Mouse (Mus musculus): ENCODE results near the gene Cntrob. TPM values are rescaled to one million over a fixed set of nuclear protein-coding genes. Genes with fewer than 3 reads are reported as not detected.

The Cntrob gene
- total and polyA plus RNA-seq, 2 experiments from 2014 or later: 13.0 to 35.7 TPM

GRCm38 (mm10) chr11:69275650-69276049 lies 47.9 kb downstream of the Cntrob start:
- Histone ChIP-seq H3K4me2 (ENCODE audit: low read depth) (no peak overlapping the region), H3K9ac (no peak overlapping the region), H3K4me1 (ENCODE audit: insufficient read depth) (no peaks in the 10 kb centered on the region), H3K27ac (ENCODE audit: low read depth, low read length) (no peak overlapping the region), H3K27me3 (ENCODE audit: insufficient read depth, low read length) (no peaks in the 10 kb centered on the region), H3K4me3 (ENCODE audit: low read depth, low read length) (no peak overlapping the region), H3K9me3 (ENCODE audit: low read length) (no peaks in the 10 kb centered on the region), H3K36me3 (ENCODE audit: insufficient read depth) (no peaks in the 10 kb centered on the region)
- no peak for TF ChIP-seq CTCF (IDR thresholded peaks at IDR 0.05; ENCODE audit: low read depth)
- DNase-seq (no peak), ATAC-seq (no peak)
- 84% methylated on average over 6 of the region's 6 CpGs for WGBS

- Histone ChIP-seq H3K27me3 (ENCODE audit: insufficient read depth, low read length) (no peaks in the 10 kb centered on the region), H3K4me3 (ENCODE audit: low read depth, low read length) (no peak overlapping the region), H3K9me3 (ENCODE audit: low read length) (no peaks in the 10 kb centered on the region), H3K27ac (ENCODE audit: low read depth, low read length) (no peak overlapping the region), H3K36me3 (ENCODE audit: insufficient read depth) (no peaks in the 10 kb centered on the region), H3K9ac (no peak overlapping the region), H3K4me2 (ENCODE audit: low read depth) (no peak overlapping the region), H3K4me1 (ENCODE audit: insufficient read depth) (no peaks in the 10 kb centered on the region)
- peak; percentile 84 for TF ChIP-seq CTCF (IDR thresholded peaks at IDR 0.05; ENCODE audit: low read depth)
- ATAC-seq (no peak), DNase-seq (peak; percentile 84)
- WGBS: 34% methylated on average over 16 of the region's 16 CpGs
Observed at GRCm38 (mm10) chr11:69272122-69272740, 51.3 kb downstream of the Cntrob start.

GRCm38 (mm10) chr11:69269575-69269974 lies 54.0 kb downstream of the Cntrob start:
- peak; percentile 75 for TF ChIP-seq CTCF (IDR thresholded peaks at IDR 0.05; ENCODE audit: low read depth)
- 17% methylated on average over 13 of the region's 13 CpGs for WGBS
- no peak for ATAC-seq

GRCm38 (mm10) chr11:69268100-69268499 lies 55.5 kb downstream of the Cntrob start:
- no peak overlapping the region for H3K27ac ChIP-seq (ENCODE audit: low read depth, low read length)
- no peak for ATAC-seq
- H3K36me3 ChIP-seq (ENCODE audit: insufficient read depth): no peaks in the 10 kb centered on the region
- H3K9me3 ChIP-seq (ENCODE audit: low read length): no peaks in the 10 kb centered on the region
- H3K4me3 ChIP-seq (ENCODE audit: low read depth, low read length): no peak overlapping the region
- H3K9ac ChIP-seq: no peak overlapping the region
- no peak overlapping the region for H3K4me2 ChIP-seq (ENCODE audit: low read depth)
- H3K4me1 ChIP-seq (ENCODE audit: insufficient read depth): peaks cover 5% of the 10 kb centered on the region; the same call in 1 of the 2 replicates
- 82% methylated on average over 13 of the region's 13 CpGs for WGBS
- H3K27me3 ChIP-seq (ENCODE audit: insufficient read depth, low read length): no peaks in the 10 kb centered on the region
- TF ChIP-seq CTCF (IDR thresholded peaks at IDR 0.05; ENCODE audit: low read depth): no peak
- no peak for DNase-seq

More at GRCm38 (mm10) chr11:69269575-69269974, 54.0 kb downstream of the Cntrob start:
- Histone ChIP-seq H3K4me3 (ENCODE audit: low read depth, low read length) (no peak overlapping the region), H3K36me3 (ENCODE audit: insufficient read depth) (no peaks in the 10 kb centered on the region), H3K4me2 (ENCODE audit: low read depth) (no peak overlapping the region), H3K27me3 (ENCODE audit: insufficient read depth, low read length) (no peaks in the 10 kb centered on the region), H3K27ac (ENCODE audit: low read depth, low read length) (no peak overlapping the region), H3K9me3 (ENCODE audit: low read length) (no peaks in the 10 kb centered on the region), H3K9ac (no peak overlapping the region), H3K4me1 (ENCODE audit: insufficient read depth) (peaks cover 5% of the 10 kb centered on the region; the same call in 1 of the 2 replicates)
- peak; percentile 79 for DNase-seq

- no peak overlapping the region for H3K9ac ChIP-seq
- no peak overlapping the region for H3K27ac ChIP-seq (ENCODE audit: low read depth, low read length)
- no peak for ATAC-seq
- no peaks in the 10 kb centered on the region for H3K9me3 ChIP-seq (ENCODE audit: low read length)
- H3K4me3 ChIP-seq (ENCODE audit: low read depth, low read length): no peak overlapping the region
- no peak overlapping the region for H3K4me2 ChIP-seq (ENCODE audit: low read depth)
- no peaks in the 10 kb centered on the region for H3K27me3 ChIP-seq (ENCODE audit: insufficient read depth, low read length)
- peak; percentile 59 for TF ChIP-seq CTCF (IDR thresholded peaks at IDR 0.05; ENCODE audit: low read depth)
- H3K4me1 ChIP-seq (ENCODE audit: insufficient read depth): peaks cover 5% of the 10 kb centered on the region; the same call in 1 of the 2 replicates
- 26% methylated on average over 7 of the region's 7 CpGs for WGBS
- no peaks in the 10 kb centered on the region for H3K36me3 ChIP-seq (ENCODE audit: insufficient read depth)
- DNase-seq: peak; percentile 45
Observed at GRCm38 (mm10) chr11:69267341-69267740, 56.2 kb downstream of the Cntrob start.

- Histone ChIP-seq H3K9me3 (ENCODE audit: low read length) (no peaks in the 10 kb centered on the region), H3K4me2 (ENCODE audit: low read depth) (peak overlapping the region; percentile 40), H3K27me3 (ENCODE audit: insufficient read depth, low read length) (no peaks in the 10 kb centered on the region), H3K4me1 (ENCODE audit: insufficient read depth) (peaks cover 5% of the 10 kb centered on the region; the same call in 1 of the 2 replicates), H3K36me3 (ENCODE audit: insufficient read depth) (no peaks in the 10 kb centered on the region), H3K27ac (ENCODE audit: low read depth, low read length) (peak overlapping the region; percentile 82), H3K4me3 (ENCODE audit: low read depth, low read length) (0 out of 2 replicates have a peak overlapping the region, but pooled peaks have one; percentile 11), H3K9ac (peak overlapping the region; percentile 44)
- DNase-seq (peak; percentile 90), ATAC-seq (peak; percentile 98)
- 12% methylated on average over 10 of the region's 10 CpGs for WGBS
- no peak; the same call in 1 of the 2 replicates for TF ChIP-seq CTCF (IDR thresholded peaks at IDR 0.05; ENCODE audit: low read depth)
Observed at GRCm38 (mm10) chr11:69266253-69266652, 57.3 kb downstream of the Cntrob start.

GRCm38 (mm10) chr11:69265410-69265809 lies 58.2 kb downstream of the Cntrob start:
- 69% methylated on average over 9 of the region's 9 CpGs for WGBS

More at GRCm38 (mm10) chr11:69265410-69265809, 58.2 kb downstream of the Cntrob start:
- Histone ChIP-seq H3K27me3 (ENCODE audit: insufficient read depth, low read length) (no peaks in the 10 kb centered on the region), H3K9ac (peak overlapping the region; percentile 44; the same call in 1 of the 2 replicates), H3K4me2 (ENCODE audit: low read depth) (no peak overlapping the region), H3K9me3 (ENCODE audit: low read length) (no peaks in the 10 kb centered on the region), H3K36me3 (ENCODE audit: insufficient read depth) (no peaks in the 10 kb centered on the region), H3K27ac (ENCODE audit: low read depth, low read length) (peak overlapping the region; percentile 82), H3K4me1 (ENCODE audit: insufficient read depth) (peaks cover 5% of the 10 kb centered on the region; the same call in 1 of the 2 replicates), H3K4me3 (ENCODE audit: low read depth, low read length) (no peak overlapping the region)
- TF ChIP-seq CTCF (IDR thresholded peaks at IDR 0.05; ENCODE audit: low read depth): no peak
- ATAC-seq (no peak), DNase-seq (no peak)
